ENCODE assay signal across 7 mouse cellular contexts in genomic region chr14:18303262-18303661, GRCm38 (mm10). TPM values are rescaled to one million over a fixed set of nuclear protein-coding genes. Genes with fewer than 3 reads are reported as not detected.
DNase-seq lines count a peak whose midpoint lies in the region; ATAC-seq and TF ChIP-seq lines count a peak whose summit lies in the region.

No protein-coding gene starts in this region.

- no peak overlapping the region for H3K4me3 ChIP-seq in neural tube, embryonic 15.5 days (replicated peaks)
- H3K4me3 ChIP-seq in layer of hippocampus, adult 2 months, result no peak overlapping the region
- H3K4me3 ChIP-seq in liver, embryonic 12.5 days, result no peak overlapping the region

- H3K9ac ChIP-seq in neural tube, embryonic 15.5 days (replicated peaks), result no peak overlapping the region
- H3K9ac ChIP-seq in liver, embryonic 12.5 days, result no peak overlapping the region

- no peak for DNase-seq in neural tube, embryonic 10.5 days (ENCODE audit: extremely low spot score, low spot score)
- peak; percentile 90 for DNase-seq in gastrocnemius, adult 18-20 months (ENCODE audit: low spot score)
- peak; percentile 39 to 69 for DNase-seq in layer of hippocampus, adult 2 months (ENCODE audit: low spot score in 2 of 2)
- peak; percentile 32 for DNase-seq in right cerebral cortex, postnatal 4 days
- DNase-seq in embryo, embryonic 9.5 days (ENCODE audit: extremely low spot score), result no peak

- no peaks in the 10 kb centered on the region for H3K27me3 ChIP-seq in neural tube, embryonic 15.5 days (replicated peaks)
- no peaks in the 10 kb centered on the region for H3K27me3 ChIP-seq in liver, embryonic 12.5 days (replicated peaks)

- 0 out of 2 replicates have a peak, but pooled peaks have one; percentile 42 for ATAC-seq in neural tube, embryonic 15.5 days (ENCODE audit: low FRiP score)
- ATAC-seq in liver, embryonic 12.5 days, result no peak

- no peaks in the 10 kb centered on the region for H3K9me3 ChIP-seq in neural tube, embryonic 15.5 days (replicated peaks)
- no peaks in the 10 kb centered on the region for H3K9me3 ChIP-seq in liver, embryonic 12.5 days (replicated peaks)

- TF ChIP-seq CTCF in layer of hippocampus, adult 2 months (conservative IDR thresholded peaks at IDR 0.05), result no peak

- 74% methylated on average over 4 of the region's 4 CpGs for WGBS in neural tube, embryonic 15.5 days
- 70% methylated on average over 4 of the region's 4 CpGs for WGBS in liver, embryonic 12.5 days (ENCODE audit: insufficient replicate concordance)

- H3K4me2 ChIP-seq in neural tube, embryonic 15.5 days, result no peak overlapping the region
- H3K4me2 ChIP-seq in liver, embryonic 12.5 days, result no peak overlapping the region

- H3K4me1 ChIP-seq in neural tube, embryonic 15.5 days, result peaks cover 10% of the 10 kb centered on the region; the same call in 1 of the 2 replicates
- peaks cover 13% of the 10 kb centered on the region for H3K4me1 ChIP-seq in liver, embryonic 12.5 days

- no peaks in the 10 kb centered on the region for H3K36me3 ChIP-seq in neural tube, embryonic 15.5 days
- peaks cover 18% of the 10 kb centered on the region; the same call in 1 of the 2 replicates for H3K36me3 ChIP-seq in liver, embryonic 12.5 days

- H3K27ac ChIP-seq in neural tube, embryonic 15.5 days (replicated peaks), result peak overlapping the region; percentile 39; the same call in 1 of the 2 replicates
- peak overlapping the region; percentile 79 for H3K27ac ChIP-seq in layer of hippocampus, adult 2 months
- H3K27ac ChIP-seq in liver, embryonic 12.5 days, result no peak overlapping the region

RNA-seq across cellular contexts. Expression of gene Ube2e1, which starts 28.4 kb away (rescaled TPM):
- 200 and 213 TPM in 2 replicates for polyA plus RNA-seq in neural tube, embryonic 15.5 days (2015; fragmentation: Nextera tagmentation; extraction: Ambion mirVana)
- total RNA-seq in gastrocnemius, adult 18-20 months (2021), result 10 to 100 TPM; 89.6 to 97.0 TPM
- 100 to 1,000 TPM; 114 to 115 TPM for total RNA-seq in layer of hippocampus, adult 2 months (2021)
- polyA plus RNA-seq in liver, embryonic 12.5 days (2016; fragmentation: Nextera tagmentation; extraction: Ambion mirVana), result 59.6 and 63.1 TPM in 2 replicates

RNA-seq across cellular contexts. Expression of gene Rpl15, which starts 32.1 kb away (rescaled TPM):
- polyA plus RNA-seq in neural tube, embryonic 15.5 days (2015; fragmentation: Nextera tagmentation; extraction: Ambion mirVana), result 264 and 298 TPM in 2 replicates
- total RNA-seq in gastrocnemius, adult 18-20 months (2021), result 100 to 1,000 TPM; 521 to 526 TPM
- total RNA-seq in layer of hippocampus, adult 2 months (2021), result 100 to 1,000 TPM; 389 to 396 TPM
- 393 and 396 TPM in 2 replicates for polyA plus RNA-seq in liver, embryonic 12.5 days (2016; fragmentation: Nextera tagmentation; extraction: Ambion mirVana)

RNA-seq across cellular contexts. Expression of gene Nkiras1, which starts 32.3 kb away (rescaled TPM):
- 60.9 and 70.3 TPM in 2 replicates for polyA plus RNA-seq in neural tube, embryonic 15.5 days (2015; fragmentation: Nextera tagmentation; extraction: Ambion mirVana)
- total RNA-seq in gastrocnemius, adult 18-20 months (2021), result 10 to 100 TPM; 35.7 to 38.0 TPM
- total RNA-seq in layer of hippocampus, adult 2 months (2021), result 10 to 100 TPM; 78.9 to 83.9 TPM
- 10.6 and 12.1 TPM in 2 replicates for polyA plus RNA-seq in liver, embryonic 12.5 days (2016; fragmentation: Nextera tagmentation; extraction: Ambion mirVana)

Comparison
In these comparisons a context has a peak if more than half of its experiments do, and no peak if none do; other contexts are left out.
1. DNase-seq: peak in gastrocnemius, adult 18-20 months (single experiment), layer of hippocampus, adult 2 months (2 of 2) and right cerebral cortex, postnatal 4 days (single experiment); none in neural tube, embryonic 10.5 days (single experiment) and embryo, embryonic 9.5 days (single experiment).